Mouse (Mus musculus) kidney, embryonic 15.5 days (tissue): Measurements from ENCODE around the gene Kcnip1. TPM values are rescaled to one million over a fixed set of nuclear protein-coding genes. Genes with fewer than 3 reads are reported as not detected.

Experiments used
- ATAC-seq: fragments of 200-750 bp; cut with Nextera tagmentation; replicated peaks from 2 replicates; pipeline ENCODE4 v1.8.0; 2017; ENCODE audit warnings: moderate TSS enrichment; ENCODE audit not compliant: low FRiP score
- H3K27ac ChIP-seq: fragments of 300-500 bp; sonication (generic); 2 replicates; pipeline ENCODE4 v1.5.1; 2015; ENCODE audit warnings: mild to moderate bottlenecking, inconsistent platforms
- H3K27me3 ChIP-seq: fragments of 300-500 bp; sonication (generic); 2 replicates; pipeline ENCODE4 v1.6.1; 2015; ENCODE audit warnings: inconsistent platforms
- H3K36me3 ChIP-seq: fragments of 300-500 bp; sonication (generic); 2 replicates; pipeline ENCODE4 v1.6.1; 2015; ENCODE audit warnings: inconsistent platforms
- H3K4me1 ChIP-seq: fragments of 300-500 bp; sonication (generic); 2 replicates; pipeline ENCODE4 v1.6.1; 2015; ENCODE audit warnings: inconsistent platforms
- H3K4me2 ChIP-seq: fragments of 300-500 bp; sonication (generic); 2 replicates; pipeline ENCODE4 v1.6.1; 2015; ENCODE audit warnings: moderate library complexity, mild to moderate bottlenecking, inconsistent platforms
- H3K4me3 ChIP-seq: fragments of 300-500 bp; sonication (generic); replicated peaks from 2 replicates; pipeline ENCODE4 v1.5.1; 2015; ENCODE audit warnings: mild to moderate bottlenecking, inconsistent platforms
- H3K9ac ChIP-seq: fragments of 300-500 bp; sonication (generic); 2 replicates; pipeline ENCODE4 v1.6.1; 2015; ENCODE audit warnings: mild to moderate bottlenecking, inconsistent platforms
- H3K9me3 ChIP-seq: fragments of 300-500 bp; sonication (generic); replicated peaks from 2 replicates; pipeline ENCODE4 v1.6.1; 2016; ENCODE audit warnings: inconsistent platforms
- WGBS: fragments of 180-500 bp; shearing (Covaris S2); methylation state at CpG from one replicate; pipeline ENCODE4 v1.1.7; 2015; ENCODE audit warnings: mixed read lengths; 5-methylcytosine and 5-hydroxymethylcytosine counted together
- polyA plus RNA-seq: library from polyadenylated mRNA; unstranded; fragments of >200 nt; fragmentation: Nextera tagmentation; extraction: Ambion mirVana; gene quantifications from 2 replicates; pipeline ENCODE4 v1.2.1, GENCODE M21; 2015

The Kcnip1 gene
- polyA plus RNA-seq, 1 experiment from 2014 or later: 1.4 TPM

GRCm38 (mm10) chr11:33598986-33599385, 394.0 kb downstream of the Kcnip1 start, which contains the start of gene D130052B06Rik:
Gene D130052B06Rik, plus strand, starts transcription at chr11:33599302.
- H3K27me3 ChIP-seq: no peaks in the 10 kb centered on the region
- H3K4me2 ChIP-seq: no peak within 1 kb of the TSS
- H3K9me3 ChIP-seq: no peaks in the 10 kb centered on the region
- H3K9ac ChIP-seq: no peak within 1 kb of the TSS
- H3K36me3 ChIP-seq: no peaks in the 10 kb centered on the region
- H3K4me3 ChIP-seq: no peak within 1 kb of the TSS
- no peak for ATAC-seq
- H3K4me1 ChIP-seq: 0 out of 2 replicates have a peak, but pooled peaks cover 7% of the 10 kb centered on the region
- 67% methylated on average over 4 of the region's 4 CpGs for WGBS
- H3K27ac ChIP-seq: no peak within 1 kb of the TSS

- H3K9me3 ChIP-seq: no peaks in the 10 kb centered on the region
- no peak overlapping the region for H3K9ac ChIP-seq
- H3K27ac ChIP-seq: no peak overlapping the region
- 0 out of 2 replicates have a peak, but pooled peaks cover 4% of the 10 kb centered on the region for H3K4me1 ChIP-seq
- no peaks in the 10 kb centered on the region for H3K27me3 ChIP-seq
- no peaks in the 10 kb centered on the region for H3K36me3 ChIP-seq
- no peak overlapping the region for H3K4me3 ChIP-seq
- 59% methylated on average over 4 of the region's 4 CpGs for WGBS
- no peak; the same call in 1 of the 2 replicates for ATAC-seq
- no peak overlapping the region for H3K4me2 ChIP-seq
These were observed 396.3 kb downstream of the Kcnip1 start for GRCm38 (mm10) chr11:33596655-33597054.

GRCm38 (mm10) chr11:33592826-33593225, 400.1 kb downstream of the Kcnip1 start:
- Histone ChIP-seq H3K4me1 (no peaks in the 10 kb centered on the region), H3K9me3 (no peaks in the 10 kb centered on the region), H3K4me2 (no peak overlapping the region), H3K36me3 (no peaks in the 10 kb centered on the region), H3K4me3 (no peak overlapping the region), H3K27ac (no peak overlapping the region), H3K27me3 (no peaks in the 10 kb centered on the region), H3K9ac (no peak overlapping the region)
- ATAC-seq: no peak
- 78% methylated on average over 4 of the region's 4 CpGs for WGBS

- H3K4me3 ChIP-seq: no peak overlapping the region
- no peak overlapping the region for H3K4me2 ChIP-seq
- no peak overlapping the region for H3K27ac ChIP-seq
- H3K9me3 ChIP-seq: no peaks in the 10 kb centered on the region
- no peaks in the 10 kb centered on the region for H3K27me3 ChIP-seq
- 89% methylated on average over 3 of the region's 3 CpGs for WGBS
- ATAC-seq: no peak
- H3K4me1 ChIP-seq: peaks cover 14% of the 10 kb centered on the region
- no peaks in the 10 kb centered on the region for H3K36me3 ChIP-seq
- no peak overlapping the region for H3K9ac ChIP-seq
These were observed 402.2 kb downstream of the Kcnip1 start for GRCm38 (mm10) chr11:33590771-33591170.

GRCm38 (mm10) chr11:33586614-33587013, 406.3 kb downstream of the Kcnip1 start:
- Histone ChIP-seq H3K36me3 (no peaks in the 10 kb centered on the region), H3K4me3 (no peak overlapping the region), H3K9me3 (no peaks in the 10 kb centered on the region), H3K9ac (no peak overlapping the region), H3K4me1 (peaks cover 14% of the 10 kb centered on the region), H3K27ac (peak overlapping the region; percentile 25; the same call in 1 of the 2 replicates), H3K27me3 (no peaks in the 10 kb centered on the region), H3K4me2 (no peak overlapping the region)
- no peak for ATAC-seq
- 22% methylated on average over 6 of the region's 6 CpGs for WGBS

- Histone ChIP-seq H3K9ac (no peak overlapping the region), H3K9me3 (no peaks in the 10 kb centered on the region), H3K27ac (no peak overlapping the region), H3K27me3 (no peaks in the 10 kb centered on the region), H3K4me3 (no peak overlapping the region), H3K4me1 (no peaks in the 10 kb centered on the region), H3K4me2 (no peak overlapping the region), H3K36me3 (no peaks in the 10 kb centered on the region)
- 58% methylated on average over 3 of the region's 3 CpGs for WGBS
- ATAC-seq: no peak
These were observed 413.3 kb downstream of the Kcnip1 start for GRCm38 (mm10) chr11:33579621-33580020.

Other genes with a start within 250 kb of the Kcnip1 start
- 0.42 and 0.71 TPM in 2 replicates for gene Kcnmb1, start 30.1 kb downstream of the Kcnip1 start, polyA plus RNA-seq
- gene Lcp2, start 53.8 kb upstream of the Kcnip1 start, polyA plus RNA-seq: 2.0 and 3.2 TPM in 2 replicates
- 0.48 TPM in 1 of 2 replicates, not detected in the other for gene 4930469K13Rik, start 105.4 kb upstream of the Kcnip1 start, polyA plus RNA-seq
- 13.1 and 13.5 TPM in 2 replicates for gene Foxi1, start 214.9 kb upstream of the Kcnip1 start, polyA plus RNA-seq